ENCODE assay signal across 17 mouse cellular contexts in the genomic region with DNA sequence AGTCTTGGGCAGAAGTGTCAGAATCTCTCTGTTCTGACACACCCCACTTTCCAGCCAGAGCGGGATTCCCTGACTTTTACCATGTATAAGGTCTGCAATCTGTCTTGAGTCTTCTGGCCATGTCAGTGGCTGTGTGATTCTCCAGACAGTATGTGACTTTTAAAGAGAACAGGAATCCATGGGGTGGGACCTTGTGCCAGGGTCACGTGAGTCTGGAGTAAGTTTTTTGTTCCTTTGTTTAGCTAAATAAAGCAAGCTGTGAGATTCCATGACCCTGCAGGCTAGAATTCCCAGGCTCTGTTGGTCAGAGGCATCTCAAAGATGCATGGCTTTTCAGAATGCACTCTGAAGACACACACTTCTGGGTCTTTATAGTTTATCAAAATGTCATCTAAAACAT. TPM values are rescaled to one million over a fixed set of nuclear protein-coding genes. Genes with fewer than 3 reads are reported as not detected.
A peak's percentile ranks its signal among the peaks of the same experiment; 100 is the strongest.
DNase-seq lines count a peak whose midpoint lies in the region; ATAC-seq and TF ChIP-seq lines count a peak whose summit lies in the region.
"Had no signal": no experiment of that assay in that cellular context is flagged by ENCODE, and none has a peak within 500 bp of the region (broad histone marks: within the 10 kb centered on the region; RNA-seq: fewer than 3 reads in every experiment).

No protein-coding gene starts in this region.

- peak overlapping the region; percentile 93 for H3K27ac ChIP-seq in heart, embryonic 16.5 days (ENCODE audit: low read length)
- no peak overlapping the region for H3K27ac ChIP-seq in lung, embryonic 16.5 days (ENCODE audit: low read length)
- H3K27ac ChIP-seq in lung, postnatal 0 days (ENCODE audit: low read length): no peak overlapping the region
- no peak overlapping the region for H3K27ac ChIP-seq in limb, embryonic 12.5 days
- H3K27ac ChIP-seq: hindbrain, postnatal 0 days; layer of hippocampus, adult 2 months; limb, embryonic 15.5 days had no signal

- H3K9ac ChIP-seq in heart, embryonic 16.5 days (ENCODE audit: low read length): no peak overlapping the region; the same call in none of the 2 replicates
- H3K9ac ChIP-seq in lung, embryonic 16.5 days (ENCODE audit: low read length): no peak overlapping the region
- H3K9ac ChIP-seq in lung, postnatal 0 days (replicated peaks; ENCODE audit: low read depth): no peak overlapping the region
- H3K9ac ChIP-seq in limb, embryonic 12.5 days (replicated peaks): 0 out of 2 replicates have a peak overlapping the region, but pooled peaks have one; percentile 2
- H3K9ac ChIP-seq: limb, embryonic 15.5 days had no signal

- no peaks in the 10 kb centered on the region for H3K9me3 ChIP-seq in heart, embryonic 16.5 days (replicated peaks; ENCODE audit: control insufficient read depth, low read length)
- no peaks in the 10 kb centered on the region for H3K9me3 ChIP-seq in lung, embryonic 16.5 days (ENCODE audit: control insufficient read depth, low read length)
- H3K9me3 ChIP-seq in lung, postnatal 0 days (ENCODE audit: low read length): no peaks in the 10 kb centered on the region
- no peaks in the 10 kb centered on the region for H3K9me3 ChIP-seq in limb, embryonic 12.5 days
- H3K9me3 ChIP-seq: limb, embryonic 15.5 days had no signal

- DNase-seq in heart, adult 8-10 months (ENCODE audit: low spot score): no peak
- no peak for DNase-seq in lung, postnatal 0 days (ENCODE audit: low spot score)
- DNase-seq in ZHBTc4 (ENCODE audit: low read depth, low spot score): peak; percentile 78
- DNase-seq in testis, postnatal 14 days (ENCODE audit: low spot score): no peak
- DNase-seq: adrenal gland, adult 2 months; cerebellum, adult 8-10 months; gastrocnemius, postnatal 36 days; lung, adult 2 months; thymus, postnatal 4 days had no signal

- no peak for TF ChIP-seq EP300 in lung, postnatal 0 days (IDR thresholded peaks at IDR 0.05)

- H3K4me3 ChIP-seq in heart, embryonic 16.5 days (ENCODE audit: low read length): no peak overlapping the region
- H3K4me3 ChIP-seq in lung, embryonic 16.5 days (ENCODE audit: low read length): no peak overlapping the region
- no peak overlapping the region for H3K4me3 ChIP-seq in lung, postnatal 0 days (ENCODE audit: low read depth, low read length)
- H3K4me3 ChIP-seq in limb, embryonic 12.5 days (replicated peaks): no peak overlapping the region
- H3K4me3 ChIP-seq: layer of hippocampus, adult 2 months; limb, embryonic 15.5 days; myocyte had no signal

- H3K27me3 ChIP-seq in heart, embryonic 16.5 days (ENCODE audit: control insufficient read depth, insufficient read depth, low read length): no peaks in the 10 kb centered on the region
- H3K27me3 ChIP-seq in lung, embryonic 16.5 days (ENCODE audit: control insufficient read depth, insufficient read depth, low read depth, low read length): no peaks in the 10 kb centered on the region
- no peaks in the 10 kb centered on the region for H3K27me3 ChIP-seq in lung, postnatal 0 days (replicated peaks; ENCODE audit: insufficient read depth, low read length)
- no peaks in the 10 kb centered on the region for H3K27me3 ChIP-seq in limb, embryonic 12.5 days
- H3K27me3 ChIP-seq: limb, embryonic 15.5 days; Patski had no signal

- no peak for ATAC-seq in heart, embryonic 16.5 days (replicated peaks; ENCODE audit: extremely low read depth, insufficient read depth, low FRiP score)
- ATAC-seq in lung, embryonic 16.5 days (ENCODE audit: low read depth): peak; percentile 38; the same call in 1 of the 2 replicates
- no peak for ATAC-seq in lung, postnatal 0 days
- no peak for ATAC-seq in limb, embryonic 12.5 days (ENCODE audit: insufficient number of reproducible peaks, insufficient read depth, low FRiP score, low TSS enrichment, low read depth)
- ATAC-seq: hindbrain, postnatal 0 days; Patski had no signal

- no peak for TF ChIP-seq CTCF in lung, postnatal 0 days (IDR thresholded peaks at IDR 0.05)

- WGBS in heart, embryonic 16.5 days: 36% methylated on average over 2 of the region's 2 CpGs
- 47% methylated on average over 2 of the region's 2 CpGs for WGBS in lung, embryonic 16.5 days
- WGBS in lung, postnatal 0 days: 48% methylated on average over 2 of the region's 2 CpGs
- 52% methylated on average over 2 of the region's 2 CpGs for WGBS in limb, embryonic 12.5 days

- H3K4me2 ChIP-seq in heart, embryonic 16.5 days (ENCODE audit: low read depth, low read length): no peak overlapping the region
- H3K4me2 ChIP-seq in lung, embryonic 16.5 days (ENCODE audit: low read depth, low read length): no peak overlapping the region
- no peak overlapping the region for H3K4me2 ChIP-seq in lung, postnatal 0 days (replicated peaks; ENCODE audit: low read depth, low read length)
- no peak overlapping the region for H3K4me2 ChIP-seq in limb, embryonic 12.5 days
- H3K4me2 ChIP-seq: limb, embryonic 15.5 days had no signal

- H3K36me3 ChIP-seq in heart, embryonic 16.5 days (ENCODE audit: control insufficient read depth, insufficient read depth): no peaks in the 10 kb centered on the region
- H3K36me3 ChIP-seq in lung, embryonic 16.5 days (ENCODE audit: control insufficient read depth, insufficient read depth, low read length): no peaks in the 10 kb centered on the region
- H3K36me3 ChIP-seq in lung, postnatal 0 days (ENCODE audit: insufficient read depth, low read length): no peaks in the 10 kb centered on the region
- H3K36me3 ChIP-seq in limb, embryonic 12.5 days: no peaks in the 10 kb centered on the region
- H3K36me3 ChIP-seq: limb, embryonic 15.5 days had no signal

- peaks cover 81% of the 10 kb centered on the region for H3K4me1 ChIP-seq in heart, embryonic 16.5 days (ENCODE audit: control insufficient read depth, insufficient read depth, low read length)
- peaks cover 17% of the 10 kb centered on the region for H3K4me1 ChIP-seq in lung, embryonic 16.5 days (replicated peaks; ENCODE audit: control insufficient read depth, insufficient read depth, low read length)
- peaks cover 20% of the 10 kb centered on the region; the same call in 1 of the 2 replicates for H3K4me1 ChIP-seq in lung, postnatal 0 days (ENCODE audit: insufficient read depth, low read depth, low read length)
- H3K4me1 ChIP-seq in limb, embryonic 12.5 days (replicated peaks): peaks cover 20% of the 10 kb centered on the region

RNA-seq across cellular contexts. Expression of a gene that starts 16.7 kb away (rescaled TPM):
- 144 and 166 TPM in 2 replicates for polyA plus RNA-seq in heart, embryonic 16.5 days (2015; fragmentation: Nextera tagmentation; extraction: Ambion mirVana)
- 10 to 100 TPM; 29.1 to 38.7 (median 33.9) TPM for total RNA-seq in heart, adult 8-10 months (2022)
- 154 and 168 TPM in 2 replicates for polyA plus RNA-seq in lung, embryonic 16.5 days (2015; fragmentation: Nextera tagmentation; extraction: Ambion mirVana)
- polyA plus RNA-seq in lung, postnatal 0 days (2015; fragmentation: Nextera tagmentation; extraction: Ambion mirVana): 275 and 288 TPM in 2 replicates
- 40.1 and 46.9 TPM in 2 replicates for polyA plus RNA-seq in limb, embryonic 12.5 days (2016; fragmentation: Nextera tagmentation; extraction: Ambion mirVana)
